Mouse (Mus musculus) midbrain, embryonic 12.5 days (tissue): Measurements from ENCODE around the gene Lce3f. TPM values are rescaled to one million over a fixed set of nuclear protein-coding genes. Genes with fewer than 3 reads are reported as not detected.

ENCODE experiments used
- ATAC-seq: fragments of 200-750 bp; cut with Nextera tagmentation; 2 replicates; pipeline ENCODE4 v1.8.0; 2017; ENCODE audit warnings: low read depth, moderate TSS enrichment, moderate library complexity; ENCODE audit not compliant: low FRiP score
- H3K27ac ChIP-seq: fragments of 300-500 bp; sonication (generic); replicated peaks from 2 replicates; pipeline ENCODE4 v1.5.1; 2016; ENCODE audit warnings: mild to moderate bottlenecking
- H3K27me3 ChIP-seq: fragments of 300-500 bp; sonication (generic); 2 replicates; pipeline ENCODE4 v1.6.1; 2016; ENCODE audit warnings: mild to moderate bottlenecking
- H3K36me3 ChIP-seq: fragments of 300-500 bp; sonication (generic); 2 replicates; pipeline ENCODE4 v1.6.1; 2016
- H3K4me1 ChIP-seq: fragments of 300-500 bp; sonication (generic); 2 replicates; pipeline ENCODE4 v1.6.1; 2016
- H3K4me2 ChIP-seq: fragments of 300-500 bp; sonication (generic); replicated peaks from 2 replicates; pipeline ENCODE4 v1.6.1; 2016; ENCODE audit warnings: mild to moderate bottlenecking, moderate library complexity
- H3K4me3 ChIP-seq: fragments of 300-500 bp; sonication (generic); 2 replicates; pipeline ENCODE4 v1.5.1; 2016; ENCODE audit warnings: mild to moderate bottlenecking
- H3K9ac ChIP-seq: fragments of 300-500 bp; sonication (generic); replicated peaks from 2 replicates; pipeline ENCODE4 v1.6.1; 2016; ENCODE audit warnings: mild to moderate bottlenecking, moderate library complexity
- H3K9me3 ChIP-seq: fragments of 300-500 bp; sonication (generic); 2 replicates; pipeline ENCODE4 v1.6.1; 2016; ENCODE audit warnings: mild to moderate bottlenecking
- WGBS: fragments of 180-500 bp; shearing (Covaris S2); methylation state at CpG from one replicate; pipeline ENCODE4 v1.1.7; 2016; 5-methylcytosine and 5-hydroxymethylcytosine counted together
- polyA plus RNA-seq: library from polyadenylated mRNA; unstranded; fragments of >200 nt; fragmentation: Nextera tagmentation; extraction: Ambion mirVana; gene quantifications from 2 replicates; pipeline ENCODE4 v1.2.1, GENCODE M21; 2016

Gene Lce3f
- not detected in 2 replicates for polyA plus RNA-seq

- no peaks in the 10 kb centered on the region for H3K4me1 ChIP-seq
- no peaks in the 10 kb centered on the region for H3K36me3 ChIP-seq
- no peak within 1 kb of the TSS for H3K4me2 ChIP-seq
- no peak for ATAC-seq
- H3K9me3 ChIP-seq: no peaks in the 10 kb centered on the region
- no peak within 1 kb of the TSS for H3K27ac ChIP-seq
- no peak within 1 kb of the TSS for H3K9ac ChIP-seq
- H3K4me3 ChIP-seq: no peak within 1 kb of the TSS
- no peaks in the 10 kb centered on the region for H3K27me3 ChIP-seq
Measured at GRCm38 (mm10) chr3:92991926-92992325, at the start of gene Lce3f. TSS of gene Lce3f (plus strand) at chr3:92992226.

- H3K36me3 ChIP-seq: no peaks in the 10 kb centered on the region
- H3K27ac ChIP-seq: no peak within 1 kb of the TSS
- no peak within 1 kb of the TSS for H3K4me2 ChIP-seq
- no peaks in the 10 kb centered on the region for H3K4me1 ChIP-seq
- no peaks in the 10 kb centered on the region for H3K27me3 ChIP-seq
- H3K4me3 ChIP-seq: no peak within 1 kb of the TSS
- 86% methylated on average over 1 of the region's 1 CpGs for WGBS
- ATAC-seq: no peak
- no peak within 1 kb of the TSS for H3K9ac ChIP-seq
- H3K9me3 ChIP-seq: no peaks in the 10 kb centered on the region
Measured at GRCm38 (mm10) chr3:92944186-92944585, 47.8 kb upstream of the Lce3f start, which contains the start of gene Lce3c. TSS of gene Lce3c (plus strand) at chr3:92944486.

- Histone ChIP-seq H3K4me1 (no peaks in the 10 kb centered on the region), H3K36me3 (no peaks in the 10 kb centered on the region), H3K27ac (no peak within 1 kb of the TSS), H3K4me3 (no peak within 1 kb of the TSS), H3K4me2 (no peak within 1 kb of the TSS), H3K9ac (no peak within 1 kb of the TSS), H3K9me3 (no peaks in the 10 kb centered on the region), H3K27me3 (no peaks in the 10 kb centered on the region)
- WGBS: 90% methylated on average over 1 of the region's 1 CpGs
- no peak for ATAC-seq
Measured at GRCm38 (mm10) chr3:92957090-92957489, 34.9 kb upstream of the Lce3f start, which contains the start of gene Lce3d. TSS of gene Lce3d (plus strand) at chr3:92957390.

- H3K36me3 ChIP-seq: no peaks in the 10 kb centered on the region
- H3K9me3 ChIP-seq: no peaks in the 10 kb centered on the region
- H3K4me3 ChIP-seq: no peak within 1 kb of the TSS
- ATAC-seq: no peak
- no peak within 1 kb of the TSS for H3K27ac ChIP-seq
- no peaks in the 10 kb centered on the region for H3K27me3 ChIP-seq
- no peak within 1 kb of the TSS for H3K9ac ChIP-seq
- H3K4me1 ChIP-seq: no peaks in the 10 kb centered on the region
- H3K4me2 ChIP-seq: no peak within 1 kb of the TSS
- 86% methylated on average over 2 of the region's 2 CpGs for WGBS
Measured at GRCm38 (mm10) chr3:92966761-92967160, 25.3 kb upstream of the Lce3f start, which contains the start of gene Lce3e. TSS of gene Lce3e (plus strand) at chr3:92967061.

GRCm38 (mm10) chr3:92978484-92978883 is 13.5 kb upstream of the Lce3f start:
- Histone ChIP-seq H3K4me3 (no peak overlapping the region), H3K36me3 (no peaks in the 10 kb centered on the region), H3K27ac (no peak overlapping the region), H3K4me2 (no peak overlapping the region), H3K27me3 (no peaks in the 10 kb centered on the region), H3K4me1 (no peaks in the 10 kb centered on the region), H3K9me3 (no peaks in the 10 kb centered on the region), H3K9ac (no peak overlapping the region)
- ATAC-seq: no peak
- 71% methylated on average over 2 of the region's 2 CpGs for WGBS

- ATAC-seq: peak; percentile 93
- Histone ChIP-seq H3K9me3 (no peaks in the 10 kb centered on the region), H3K36me3 (no peaks in the 10 kb centered on the region), H3K4me3 (no peak overlapping the region), H3K9ac (no peak overlapping the region), H3K4me1 (no peaks in the 10 kb centered on the region), H3K27me3 (no peaks in the 10 kb centered on the region), H3K27ac (no peak overlapping the region), H3K4me2 (no peak overlapping the region)
- 5% methylated on average over 7 of the region's 7 CpGs for WGBS
Measured at GRCm38 (mm10) chr3:92998691-92999090, 6.7 kb downstream of the Lce3f start.

GRCm38 (mm10) chr3:93000621-93001020 is 8.6 kb downstream of the Lce3f start:
- ATAC-seq: no peak
- Histone ChIP-seq H3K9ac (no peak overlapping the region), H3K36me3 (no peaks in the 10 kb centered on the region), H3K27me3 (no peaks in the 10 kb centered on the region), H3K4me3 (no peak overlapping the region), H3K4me1 (no peaks in the 10 kb centered on the region), H3K27ac (no peak overlapping the region), H3K9me3 (no peaks in the 10 kb centered on the region), H3K4me2 (no peak overlapping the region)
- WGBS: 90% methylated on average over 3 of the region's 3 CpGs

- Histone ChIP-seq H3K27ac (no peak overlapping the region), H3K36me3 (no peaks in the 10 kb centered on the region), H3K9ac (no peak overlapping the region), H3K27me3 (no peaks in the 10 kb centered on the region), H3K4me2 (no peak overlapping the region), H3K9me3 (no peaks in the 10 kb centered on the region), H3K4me1 (no peaks in the 10 kb centered on the region), H3K4me3 (no peak overlapping the region)
- ATAC-seq: no peak
- WGBS: 65% methylated on average over 4 of the region's 4 CpGs
Measured at GRCm38 (mm10) chr3:93002843-93003242, 10.8 kb downstream of the Lce3f start.

GRCm38 (mm10) chr3:93014378-93014801 is 22.4 kb downstream of the Lce3f start:
- peak; percentile 94 for ATAC-seq
- Histone ChIP-seq H3K27ac (peak overlapping the region; percentile 42; the same call in 1 of the 2 replicates), H3K4me2 (peak overlapping the region; percentile 71), H3K36me3 (no peaks in the 10 kb centered on the region), H3K4me1 (peaks cover 12% of the 10 kb centered on the region), H3K9ac (peak overlapping the region; percentile 53), H3K27me3 (peaks cover 5% of the 10 kb centered on the region; the same call in 1 of the 2 replicates), H3K9me3 (no peaks in the 10 kb centered on the region), H3K4me3 (peak overlapping the region; percentile 52)
- WGBS: under 1% methylated on average over 24 of the region's 24 CpGs

GRCm38 (mm10) chr3:93014871-93015270 is 22.8 kb downstream of the Lce3f start:
- Histone ChIP-seq H3K9ac (peak overlapping the region; percentile 53; the same call in 1 of the 2 replicates), H3K27me3 (peaks cover 5% of the 10 kb centered on the region; the same call in 1 of the 2 replicates), H3K36me3 (no peaks in the 10 kb centered on the region), H3K4me2 (peak overlapping the region; percentile 71), H3K9me3 (no peaks in the 10 kb centered on the region), H3K27ac (no peak overlapping the region), H3K4me3 (peak overlapping the region; percentile 52), H3K4me1 (peaks cover 12% of the 10 kb centered on the region)
- ATAC-seq: peak; percentile 48; the same call in 1 of the 2 replicates
- 21% methylated on average over 5 of the region's 5 CpGs for WGBS

- Histone ChIP-seq H3K4me1 (peaks cover 12% of the 10 kb centered on the region), H3K4me3 (peak within 1 kb of the TSS; percentile 52), H3K4me2 (peak within 1 kb of the TSS; percentile 71), H3K27me3 (peaks cover 5% of the 10 kb centered on the region; the same call in 1 of the 2 replicates), H3K9ac (peak within 1 kb of the TSS; percentile 53), H3K36me3 (no peaks in the 10 kb centered on the region), H3K27ac (peak within 1 kb of the TSS; percentile 42; the same call in 1 of the 2 replicates), H3K9me3 (no peaks in the 10 kb centered on the region)
- ATAC-seq: no peak; the same call in 1 of the 2 replicates
- 42% methylated on average over 4 of the region's 4 CpGs for WGBS
Measured at GRCm38 (mm10) chr3:93015460-93016104, 23.6 kb downstream of the Lce3f start, which contains the start of gene Crct1. TSS of gene Crct1 (minus strand) at chr3:93015687.

GRCm38 (mm10) chr3:93018960-93019359 is 26.9 kb downstream of the Lce3f start, which contains the start of gene Lce1m:
TSS of gene Lce1m (minus strand) at chr3:93019060.
- Histone ChIP-seq H3K4me3 (no peak within 1 kb of the TSS), H3K27me3 (peaks cover 5% of the 10 kb centered on the region; the same call in 1 of the 2 replicates), H3K36me3 (no peaks in the 10 kb centered on the region), H3K4me1 (peaks cover 12% of the 10 kb centered on the region), H3K9ac (no peak within 1 kb of the TSS), H3K4me2 (no peak within 1 kb of the TSS), H3K9me3 (no peaks in the 10 kb centered on the region), H3K27ac (no peak within 1 kb of the TSS)
- 87% methylated on average over 2 of the region's 2 CpGs for WGBS
- no peak for ATAC-seq
